Mouse (Mus musculus) liver, embryonic 11.5 days (tissue): Measurements from ENCODE around the gene Capn12. TPM values are rescaled to one million over a fixed set of nuclear protein-coding genes. Genes with fewer than 3 reads are reported as not detected.

ENCODE experiments used
- ATAC-seq: fragments of 200-750 bp; cut with Nextera tagmentation; replicated peaks from 2 replicates; pipeline ENCODE4 v1.8.0; 2017; ENCODE audit warnings: moderate number of reproducible peaks, mild to moderate bottlenecking, moderate TSS enrichment, moderate library complexity; ENCODE audit not compliant: low FRiP score
- DNase-seq: peaks from one replicate; pipeline ENCODE4 v3.0.0-alpha.2; 2017; ENCODE audit warnings: low spot score
- H3K27ac ChIP-seq: fragments of 300-500 bp; sonication (generic); 2 replicates; pipeline ENCODE4 v1.5.1; 2014; ENCODE audit warnings: mild to moderate bottlenecking, low read depth, low read length, control low read depth
- H3K27me3 ChIP-seq: fragments of 300-500 bp; sonication (generic); replicated peaks from 2 replicates; pipeline ENCODE4 v1.6.1; 2014; ENCODE audit warnings: low read length, mixed read lengths; ENCODE audit not compliant: control insufficient read depth, insufficient read depth
- H3K36me3 ChIP-seq: fragments of 300-500 bp; sonication (generic); 2 replicates; pipeline ENCODE4 v1.6.1; 2014; ENCODE audit warnings: mild to moderate bottlenecking, low read length, moderate library complexity, mixed read lengths; ENCODE audit not compliant: control insufficient read depth, insufficient read depth
- H3K4me1 ChIP-seq: fragments of 300-500 bp; sonication (generic); replicated peaks from 2 replicates; pipeline ENCODE4 v1.6.1; 2014; ENCODE audit warnings: low read length, mixed read lengths; ENCODE audit not compliant: control insufficient read depth, insufficient read depth
- H3K4me2 ChIP-seq: fragments of 300-500 bp; sonication (generic); 2 replicates; pipeline ENCODE4 v1.6.1; 2014; ENCODE audit warnings: mild to moderate bottlenecking, control low read depth, moderate library complexity
- H3K4me3 ChIP-seq: fragments of 300-500 bp; sonication (generic); 2 replicates; pipeline ENCODE4 v1.5.1; 2014; ENCODE audit warnings: low read depth, low read length, control low read depth
- H3K9ac ChIP-seq: fragments of 300-500 bp; sonication (generic); 2 replicates; pipeline ENCODE4 v1.6.1; 2014; ENCODE audit warnings: low read depth, low read length, control low read depth
- H3K9me3 ChIP-seq: fragments of 300-500 bp; sonication (generic); 2 replicates; pipeline ENCODE4 v1.6.1; 2016; ENCODE audit warnings: low read length, inconsistent platforms, mixed read lengths; ENCODE audit not compliant: control insufficient read depth
- WGBS: fragments of 180-500 bp; shearing (Covaris S2); extraction: QIAGEN DNeasy Blood & Tissue Kit; methylation state at CpG from one replicate; pipeline ENCODE4 v1.1.7; 2014; 5-methylcytosine and 5-hydroxymethylcytosine counted together
- polyA plus RNA-seq: library from polyadenylated mRNA; unstranded; fragments of >200 nt; fragmentation: Nextera tagmentation; extraction: Ambion mirVana; gene quantifications from 2 replicates; pipeline ENCODE4 v1.2.1, GENCODE M21; 2014

The Capn12 gene
- polyA plus RNA-seq, 1 experiment from 2014 or later: 0.37 TPM

DNA sequence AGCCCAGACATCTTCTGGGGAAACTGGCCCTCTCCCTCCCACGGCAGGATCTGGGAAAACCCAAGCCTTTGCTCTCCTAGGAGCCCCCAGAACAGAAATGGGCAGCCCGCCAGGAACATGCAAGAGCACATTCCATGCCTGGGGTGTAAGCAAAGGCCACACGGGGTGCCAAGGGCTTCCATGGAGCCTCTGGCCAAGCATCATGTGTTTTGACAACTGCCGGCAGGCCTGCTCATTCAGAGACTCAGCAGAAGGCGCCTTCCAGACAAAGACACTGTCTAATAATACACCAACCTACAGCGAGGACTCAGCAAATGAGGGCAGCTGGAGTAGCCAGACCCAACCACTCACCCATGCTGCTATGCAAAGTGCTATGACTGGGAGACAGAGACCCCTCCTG, 38.6 kb downstream of the Capn12 start:
- peak overlapping the region; percentile 56; the same call in 1 of the 2 replicates for H3K27ac ChIP-seq
- H3K36me3 ChIP-seq: peaks cover 28% of the 10 kb centered on the region
- H3K9ac ChIP-seq: no peak overlapping the region
- H3K4me1 ChIP-seq: peaks cover 69% of the 10 kb centered on the region
- DNase-seq (no peak), ATAC-seq (no peak)
- H3K4me2 ChIP-seq: no peak overlapping the region
- no peaks in the 10 kb centered on the region for H3K27me3 ChIP-seq
- no peaks in the 10 kb centered on the region for H3K9me3 ChIP-seq
- H3K4me3 ChIP-seq: no peak overlapping the region
- 51% methylated on average over 6 of the region's 6 CpGs for WGBS

DNA sequence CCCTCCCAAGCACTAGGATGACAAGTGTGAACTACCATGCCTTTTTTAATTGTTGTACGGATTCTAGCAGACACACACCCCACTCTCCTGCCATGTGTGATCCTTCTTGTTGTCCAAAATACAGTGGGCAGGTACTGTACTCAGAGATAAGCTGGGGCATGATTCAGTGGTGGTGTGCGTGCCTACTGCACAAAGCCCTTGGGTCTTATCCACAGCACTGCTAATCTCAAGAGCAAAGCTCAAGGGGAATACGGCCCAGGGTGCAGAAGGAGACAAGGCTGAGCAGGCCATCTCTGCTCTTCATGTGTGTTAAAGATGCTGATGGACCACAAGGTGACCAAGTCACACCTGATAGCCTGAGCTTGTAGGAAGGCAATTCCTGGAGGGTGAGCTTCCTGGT, 40.0 kb downstream of the Capn12 start:
- H3K36me3 ChIP-seq: peaks cover 16% of the 10 kb centered on the region

DNA sequence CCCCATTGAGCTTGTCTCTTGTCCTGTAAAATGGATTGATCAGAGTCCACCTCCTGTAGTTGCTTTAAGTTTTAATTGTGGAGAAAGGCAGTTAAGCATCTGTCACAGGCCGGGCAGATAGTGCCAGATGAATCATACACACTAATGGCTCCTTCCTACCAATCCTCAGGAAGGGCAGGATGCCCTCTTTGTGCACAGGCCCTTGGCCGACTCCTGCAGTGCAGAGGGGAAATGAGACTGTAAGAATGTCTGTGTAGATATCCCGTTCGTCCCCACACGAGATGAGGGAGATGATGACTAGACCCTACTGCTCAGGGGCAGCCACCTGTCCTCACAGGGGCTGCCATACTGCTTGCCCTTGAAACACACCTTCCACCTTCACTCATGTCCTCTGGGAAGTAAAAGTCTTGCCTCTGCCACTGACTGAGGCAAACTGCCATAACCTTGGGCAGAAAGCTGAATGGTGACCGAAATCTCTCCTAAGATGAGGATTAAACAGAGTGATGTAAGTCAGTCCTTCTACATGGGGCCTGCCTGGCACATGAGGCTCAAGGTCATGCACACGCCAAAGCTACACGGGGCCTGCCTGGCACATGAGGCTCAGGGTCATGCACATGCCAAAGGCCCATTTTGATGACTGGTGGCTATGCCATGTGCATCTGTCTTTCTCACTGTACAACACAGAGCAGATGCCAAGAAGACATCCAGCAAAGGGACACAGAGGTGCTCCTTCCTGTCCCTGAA, 40.7 kb downstream of the Capn12 start:
- H3K4me1 ChIP-seq: peaks cover 84% of the 10 kb centered on the region
- no peaks in the 10 kb centered on the region for H3K27me3 ChIP-seq
- H3K27ac ChIP-seq: no peak overlapping the region
- H3K36me3 ChIP-seq: peaks cover 16% of the 10 kb centered on the region
- 82% methylated on average over 8 of the region's 8 CpGs for WGBS
- DNase-seq: no peak
- no peak for ATAC-seq
- no peak overlapping the region for H3K9ac ChIP-seq
- H3K4me2 ChIP-seq: no peak overlapping the region
- no peak overlapping the region for H3K4me3 ChIP-seq
- H3K9me3 ChIP-seq: no peaks in the 10 kb centered on the region

More for the DNA sequence above, 40.0 kb downstream of the Capn12 start:
- Histone ChIP-seq H3K9ac (no peak overlapping the region), H3K27ac (no peak overlapping the region), H3K27me3 (no peaks in the 10 kb centered on the region), H3K4me1 (peaks cover 80% of the 10 kb centered on the region), H3K4me3 (no peak overlapping the region), H3K4me2 (no peak overlapping the region), H3K9me3 (no peaks in the 10 kb centered on the region)
- DNase-seq: no peak
- peak; percentile 44; the same call in 1 of the 2 replicates for ATAC-seq
- WGBS: 53% methylated on average over 3 of the region's 3 CpGs

DNA sequence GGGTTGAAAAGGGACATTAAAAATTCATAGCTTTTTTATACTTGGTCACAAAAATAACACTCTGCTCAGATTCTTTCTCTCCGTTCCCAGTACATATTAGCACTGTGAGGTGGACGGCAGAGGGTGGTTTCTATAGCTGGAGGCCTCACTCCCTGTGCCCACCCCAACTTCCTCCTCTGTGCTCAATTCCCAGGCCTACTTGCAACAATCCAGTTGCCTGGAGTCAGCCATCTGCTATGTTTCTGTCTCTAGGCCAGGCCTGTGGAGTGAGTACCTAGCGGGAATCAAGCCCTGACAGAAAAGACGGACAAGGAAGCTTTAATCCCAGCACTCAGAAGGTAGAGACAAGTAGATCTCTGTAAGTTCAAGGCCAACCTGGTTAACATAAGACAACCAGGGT, 41.4 kb downstream of the Capn12 start:
- H3K36me3 ChIP-seq: peaks cover 12% of the 10 kb centered on the region
- 76% methylated on average over 4 of the region's 4 CpGs for WGBS

DNA sequence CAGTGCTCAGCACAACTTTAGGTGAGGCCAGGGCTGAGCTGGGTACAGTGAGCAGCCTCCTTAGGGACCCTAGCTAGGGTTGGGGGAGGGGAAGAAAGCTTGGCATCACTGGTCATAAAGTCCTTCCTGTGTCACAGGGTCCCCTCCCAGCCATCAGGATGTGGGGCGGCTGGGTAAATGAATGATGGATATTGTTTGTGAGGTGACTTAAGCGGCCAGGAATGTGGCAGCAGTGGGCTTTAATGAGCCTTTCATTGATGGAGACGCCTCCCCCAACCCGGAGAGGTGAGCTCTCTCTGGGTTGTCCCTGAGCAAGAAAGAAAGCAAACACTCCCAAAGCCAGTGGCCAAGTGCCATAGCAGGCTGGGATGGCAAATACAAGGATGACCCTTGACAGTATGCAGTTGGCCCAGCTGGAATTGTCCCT, 42.7 kb downstream of the Capn12 start:
- DNase-seq (no peak), ATAC-seq (no peak)
- peaks cover 73% of the 10 kb centered on the region for H3K4me1 ChIP-seq
- H3K4me3 ChIP-seq: no peak overlapping the region
- no peak overlapping the region for H3K9ac ChIP-seq
- H3K27ac ChIP-seq: peak overlapping the region; percentile 59
- H3K36me3 ChIP-seq: peaks cover 4% of the 10 kb centered on the region; the same call in 1 of the 2 replicates
- no peaks in the 10 kb centered on the region for H3K27me3 ChIP-seq
- no peak overlapping the region; the same call in 1 of the 2 replicates for H3K4me2 ChIP-seq
- 43% methylated on average over 4 of the region's 4 CpGs for WGBS
- H3K9me3 ChIP-seq: no peaks in the 10 kb centered on the region

More for the DNA sequence above, 41.4 kb downstream of the Capn12 start:
- DNase-seq (no peak), ATAC-seq (no peak)
- Histone ChIP-seq H3K27me3 (no peaks in the 10 kb centered on the region), H3K27ac (no peak overlapping the region), H3K9me3 (no peaks in the 10 kb centered on the region), H3K9ac (no peak overlapping the region), H3K4me1 (peaks cover 81% of the 10 kb centered on the region), H3K4me2 (no peak overlapping the region), H3K4me3 (no peak overlapping the region)

DNA sequence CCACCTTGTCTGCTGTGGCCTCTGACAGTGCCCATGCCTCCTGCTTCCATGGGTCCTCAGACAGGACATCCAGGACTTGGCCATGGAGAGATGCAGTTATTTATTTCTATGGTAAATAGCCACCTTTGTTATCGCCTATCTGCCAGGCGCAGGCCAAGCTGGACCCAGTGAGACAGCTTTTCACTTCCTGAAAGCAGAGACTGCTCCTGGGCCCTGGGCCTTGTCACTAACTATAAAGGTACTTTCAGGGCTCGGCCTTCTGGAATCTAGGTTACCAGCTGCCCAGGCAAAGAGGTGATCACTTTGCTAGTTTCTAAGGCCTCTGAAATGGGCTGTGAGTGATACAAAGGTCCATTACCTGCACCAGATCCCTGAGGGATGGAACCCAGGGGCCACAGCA, 43.6 kb downstream of the Capn12 start:
- Histone ChIP-seq H3K4me1 (peaks cover 72% of the 10 kb centered on the region), H3K27me3 (no peaks in the 10 kb centered on the region), H3K4me3 (no peak overlapping the region), H3K4me2 (peak overlapping the region; percentile 4; the same call in 1 of the 2 replicates), H3K27ac (peak overlapping the region; percentile 59), H3K9me3 (no peaks in the 10 kb centered on the region), H3K9ac (0 out of 2 replicates have a peak overlapping the region, but pooled peaks have one; percentile 31), H3K36me3 (peaks cover 2% of the 10 kb centered on the region; the same call in 1 of the 2 replicates)
- ATAC-seq: no peak
- DNase-seq: no peak
- 53% methylated on average over 3 of the region's 3 CpGs for WGBS

DNA sequence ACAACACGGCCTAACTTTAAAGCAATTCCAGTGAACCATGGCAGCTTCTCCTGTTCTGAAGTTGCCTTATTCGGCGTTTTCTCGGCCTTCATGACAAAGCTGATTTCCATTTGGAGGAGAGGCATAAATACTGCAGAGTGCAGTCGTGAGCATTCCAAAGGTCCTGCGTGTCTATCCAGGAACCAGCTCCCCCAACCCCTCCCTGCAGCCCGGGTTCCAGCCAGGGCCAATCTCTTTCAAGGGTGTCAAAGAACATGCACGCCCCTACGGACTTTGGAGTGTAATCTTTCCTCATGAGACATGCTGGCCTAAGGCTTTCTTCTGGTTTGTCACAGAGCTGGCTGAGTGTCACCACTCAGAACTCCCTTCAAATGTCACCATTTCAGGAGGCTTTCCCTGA, 44.1 kb downstream of the Capn12 start:
- no peaks in the 10 kb centered on the region for H3K27me3 ChIP-seq
- no peak overlapping the region for H3K4me3 ChIP-seq
- H3K27ac ChIP-seq: peak overlapping the region; percentile 59
- no peak for DNase-seq
- 51% methylated on average over 9 of the region's 9 CpGs for WGBS
- H3K9ac ChIP-seq: no peak overlapping the region
- H3K36me3 ChIP-seq: peaks cover 3% of the 10 kb centered on the region; the same call in 1 of the 2 replicates
- peak overlapping the region; percentile 28; the same call in 1 of the 2 replicates for H3K4me2 ChIP-seq
- peaks cover 72% of the 10 kb centered on the region for H3K4me1 ChIP-seq
- ATAC-seq: no peak
- H3K9me3 ChIP-seq: no peaks in the 10 kb centered on the region

DNA sequence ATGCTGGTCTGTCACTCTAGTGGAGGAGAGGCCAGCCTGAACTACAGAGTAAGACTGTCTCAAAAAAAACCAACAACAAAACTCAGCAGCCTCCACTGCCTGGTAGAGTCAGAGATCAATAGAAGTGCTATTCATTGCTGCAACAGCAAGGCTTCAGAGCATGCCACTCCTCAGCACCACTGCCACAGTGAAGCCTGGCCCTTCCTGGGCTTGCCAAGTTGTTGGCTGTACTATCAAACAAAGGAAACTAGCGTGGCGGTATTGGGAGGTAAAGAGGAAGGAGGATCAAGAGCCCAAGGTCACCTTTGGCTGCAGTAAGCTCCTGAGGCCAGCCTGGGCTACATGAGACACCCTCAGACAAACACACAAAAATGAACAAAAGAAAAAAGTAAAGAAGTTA, 45.0 kb downstream of the Capn12 start:
- ATAC-seq: no peak
- no peak for DNase-seq
- WGBS: 57% methylated on average over 2 of the region's 2 CpGs
- H3K9ac ChIP-seq: 0 out of 2 replicates have a peak overlapping the region, but pooled peaks have one; percentile 35
- peaks cover 74% of the 10 kb centered on the region for H3K4me1 ChIP-seq
- H3K4me2 ChIP-seq: no peak overlapping the region
- peaks cover 5% of the 10 kb centered on the region; the same call in 1 of the 2 replicates for H3K36me3 ChIP-seq
- no peak overlapping the region for H3K4me3 ChIP-seq
- H3K27ac ChIP-seq: peak overlapping the region; percentile 56
- H3K27me3 ChIP-seq: no peaks in the 10 kb centered on the region
- H3K9me3 ChIP-seq: no peaks in the 10 kb centered on the region

DNA sequence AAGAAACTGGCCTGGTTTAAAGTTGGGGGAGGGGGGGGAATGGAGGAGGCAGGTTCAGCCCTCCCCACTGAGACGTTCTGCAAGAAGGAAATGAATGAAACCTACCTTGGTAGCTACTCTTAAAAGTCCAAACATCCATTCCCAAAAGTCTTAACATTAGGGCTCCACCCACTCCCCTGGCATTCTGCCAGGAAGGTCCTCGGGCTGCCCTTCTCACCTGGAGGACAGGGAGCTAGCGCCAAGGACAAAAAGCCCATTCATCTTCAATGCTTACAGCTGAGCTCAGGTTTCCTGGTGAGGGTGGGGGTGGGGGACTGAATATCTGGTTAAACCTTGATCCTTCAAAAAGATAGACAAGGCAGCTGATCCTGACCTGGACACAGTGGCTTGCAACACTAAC, 48.2 kb downstream of the Capn12 start:
- Histone ChIP-seq H3K36me3 (peaks cover 5% of the 10 kb centered on the region; the same call in 1 of the 2 replicates), H3K4me1 (peaks cover 58% of the 10 kb centered on the region), H3K4me3 (no peak overlapping the region), H3K27me3 (no peaks in the 10 kb centered on the region), H3K27ac (no peak overlapping the region), H3K4me2 (no peak overlapping the region), H3K9ac (no peak overlapping the region), H3K9me3 (no peaks in the 10 kb centered on the region)
- DNase-seq (no peak), ATAC-seq (no peak)
- 74% methylated on average over 3 of the region's 3 CpGs for WGBS
